Mouse (Mus musculus) embryonic fibroblast, embryonic 13.5 days (primary cell): ENCODE measurements at regions not wholly inside any gene's neighbourhood (a gene's known extent, or its start where the extent isn't known, plus 50 kb on each side); places are given as distances from the start of the nearest gene placed in this dataset.

ENCODE experiments used
- CTCF ChIP-seq: IDR thresholded peaks from 2 replicates; pipeline ENCODE4 v1.5.1; 2011; ENCODE audit warnings: mild to moderate bottlenecking, control low read depth, low read length, moderate library complexity, borderline replicate concordance; ENCODE audit not compliant: insufficient read depth
- POLR2A ChIP-seq: IDR thresholded peaks from 2 replicates; pipeline ENCODE4 v1.6.1; 2011; ENCODE audit warnings: low read depth, mild to moderate bottlenecking, control low read depth, low read length, moderate library complexity

GRCm38 (mm10) chr4:8978949-8979348 is 740.1 kb upstream of the Car8 start:
- TF ChIP-seq CTCF (no peak), POLR2A (no peak)
